Mouse (Mus musculus) gastrocnemius, postnatal 14 days (tissue): ENCODE measurements around the gene Tnip1. TPM values are rescaled to one million over a fixed set of nuclear protein-coding genes. Genes with fewer than 3 reads are reported as not detected.
A peak's percentile ranks its signal among the peaks of the same experiment; 100 is the strongest.

Source experiments
- DNase-seq: peaks from one replicate; pipeline ENCODE4 v3.0.0; 2021; ENCODE audit warnings: mixed read lengths
- intact Hi-C: fragments of 180-260 bp; cut with DNase I; formaldehyde crosslinking; loops from one replicate; pipeline ENCODE4 v1.15.1; 2025; ENCODE audit warnings: low total_unique reads
- total RNA-seq, 2 experiments: library from RNA; stranded (reverse); gene quantifications; 2 replicates each; pipeline ENCODE4 v1.2.3; 2021

The Tnip1 gene
- total RNA-seq, 2 experiments from 2014 or later = 28.8 to 31.1 TPM

GRCm38 (mm10) chr11:54920127-54920972, 42.4 kb downstream of the Tnip1 start:
- DNase-seq = no peak
- intact Hi-C loops = no loop called here

- intact Hi-C loops = no loop called here
- DNase-seq = no peak
Observed at GRCm38 (mm10) chr11:54918273-54918672, 44.4 kb downstream of the Tnip1 start.

DNA sequence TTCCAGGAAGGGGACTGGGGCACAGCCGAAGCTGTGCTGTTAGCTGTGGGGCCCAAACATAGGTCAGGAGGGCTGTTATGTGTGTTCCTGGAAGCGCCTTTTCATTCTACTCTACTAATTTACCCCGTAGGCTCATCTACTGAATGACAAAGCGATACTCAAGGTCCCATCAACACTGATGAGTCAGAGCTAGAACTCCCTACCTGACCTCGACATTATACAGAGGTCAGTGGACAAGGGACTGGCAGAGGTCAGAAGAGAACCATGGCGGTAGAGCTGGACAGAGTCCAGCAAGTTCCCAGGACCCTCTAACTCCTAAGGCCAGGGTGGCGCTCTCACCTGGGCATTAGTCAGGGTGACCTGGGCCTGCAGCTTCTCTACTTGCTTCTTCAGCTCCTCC, 45.3 kb downstream of the Tnip1 start:
- no peak for DNase-seq

DNA sequence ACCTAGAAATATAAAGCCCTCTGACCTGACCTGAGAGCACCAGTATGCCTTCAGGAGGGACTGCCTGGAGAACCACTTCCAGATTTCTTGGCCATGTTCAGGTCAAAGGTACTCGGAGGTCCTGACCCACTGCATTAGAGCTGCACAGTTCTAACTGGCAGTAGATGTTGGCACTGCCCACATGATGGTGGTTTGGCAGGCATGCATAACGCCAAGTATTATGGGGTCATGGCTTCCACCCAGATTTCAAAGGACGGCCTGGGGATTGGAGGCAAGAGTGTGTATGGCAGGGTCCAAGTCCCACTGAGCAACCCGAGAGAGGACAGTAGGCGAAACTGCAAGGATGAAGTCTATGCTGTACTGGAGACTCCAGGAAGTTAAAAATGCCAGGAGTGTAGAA, 48.9 kb downstream of the Tnip1 start:
- no peak for DNase-seq
- intact Hi-C loops = no loop called here

More for the DNA sequence above, 45.3 kb downstream of the Tnip1 start:
- intact Hi-C loops = no loop called here

DNA sequence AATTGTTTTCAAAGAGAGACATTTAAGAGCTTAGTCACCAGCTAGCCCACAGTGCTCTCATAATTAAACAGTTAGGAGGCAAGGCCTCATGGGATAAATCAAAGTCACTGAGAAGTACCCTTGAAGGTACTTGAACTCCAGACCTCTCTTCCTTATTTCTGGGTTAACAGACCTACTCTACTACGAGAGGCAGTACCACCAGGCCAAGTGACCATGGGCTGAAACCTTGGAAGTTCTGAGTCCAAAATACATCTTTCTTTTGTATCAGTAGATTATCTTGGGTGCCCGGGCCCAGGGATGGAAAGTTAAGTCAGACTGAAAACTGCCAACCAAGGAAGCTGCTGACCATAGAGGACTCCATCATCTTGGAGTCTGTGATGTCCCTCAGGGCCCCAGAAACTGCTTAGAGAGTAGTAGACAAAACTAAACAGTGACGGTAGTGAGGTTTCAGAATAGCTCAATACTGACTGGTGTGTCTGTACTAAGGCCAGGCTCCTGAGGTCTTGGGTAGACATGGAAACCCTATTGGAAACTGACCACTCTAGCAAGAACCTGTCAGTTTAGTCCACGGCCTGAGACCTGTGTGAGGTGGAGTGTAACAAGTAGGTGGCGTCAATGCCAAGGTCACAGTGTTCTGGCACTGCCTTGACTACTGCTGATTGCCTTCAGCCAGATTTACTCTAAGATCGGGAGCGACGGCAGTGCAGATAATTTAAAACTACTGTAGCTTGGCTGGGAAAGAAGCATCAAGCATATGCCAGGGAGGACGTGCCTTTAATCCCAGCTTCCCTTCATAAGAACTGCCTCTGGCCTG, 50.0 kb downstream of the Tnip1 start:
- intact Hi-C loops = no loop called here

GRCm38 (mm10) chr11:54911671-54912502, 50.8 kb downstream of the Tnip1 start:
- intact Hi-C loops = no loop called here
- no peak for DNase-seq

More for the DNA sequence above, 50.0 kb downstream of the Tnip1 start:
- DNase-seq = no peak

GRCm38 (mm10) chr11:54911201-54911600, 51.5 kb downstream of the Tnip1 start:
- no peak for DNase-seq
- intact Hi-C loops = no loop called here

GRCm38 (mm10) chr11:54910081-54910665, 52.5 kb downstream of the Tnip1 start:
- no peak for DNase-seq
- intact Hi-C loops = no loop called here

GRCm38 (mm10) chr11:54909273-54909672, 53.4 kb downstream of the Tnip1 start:
- DNase-seq = no peak
- intact Hi-C loops = no loop called here

DNA sequence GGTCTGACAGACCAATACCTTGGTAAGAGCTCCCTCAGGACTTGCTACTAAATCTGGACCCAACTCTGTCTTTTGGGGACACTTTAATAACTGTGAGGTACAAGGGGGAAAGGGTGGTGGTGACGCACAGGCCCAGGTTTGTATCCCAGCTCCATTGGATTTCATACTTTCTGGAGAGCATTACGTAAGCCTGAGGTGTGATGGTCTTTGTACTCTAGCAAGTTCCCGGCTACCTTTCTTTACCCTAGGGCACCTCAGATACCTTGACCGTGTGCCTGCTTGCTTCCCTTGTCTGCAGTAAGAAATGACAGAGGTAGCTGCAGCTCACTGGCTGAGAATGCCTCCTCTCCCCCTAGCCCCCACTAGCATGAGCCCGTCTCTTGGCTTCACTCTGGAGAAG, 55.5 kb downstream of the Tnip1 start:
- intact Hi-C loops = no loop called here
- no peak for DNase-seq

DNA sequence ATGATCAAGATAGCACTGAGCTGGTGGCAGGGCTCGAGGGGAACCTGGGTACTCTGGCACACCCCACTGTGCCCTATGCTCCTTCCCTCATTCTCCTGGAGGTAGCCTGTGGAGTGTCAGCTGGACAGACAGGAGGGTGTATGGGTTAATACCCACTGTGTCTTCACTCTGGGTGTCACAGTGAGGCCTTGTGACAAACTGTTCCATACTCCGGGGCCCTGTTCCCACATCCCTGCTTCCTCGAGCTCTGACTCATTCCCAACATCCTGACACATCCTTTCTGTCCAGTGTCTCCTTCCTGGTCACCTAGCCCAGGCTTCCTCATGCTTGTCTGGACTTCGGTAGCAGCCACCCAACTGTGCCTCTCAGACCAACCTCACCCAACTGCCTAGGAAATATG, 56.3 kb downstream of the Tnip1 start:
- intact Hi-C loops = no loop called here
- DNase-seq = no peak

GRCm38 (mm10) chr11:54905931-54906330, 56.8 kb downstream of the Tnip1 start:
- peak; percentile 54 for DNase-seq
- intact Hi-C loops = no loop called here

GRCm38 (mm10) chr11:54905086-54905485, 57.6 kb downstream of the Tnip1 start:
- intact Hi-C loops = no loop called here

GRCm38 (mm10) chr11:54903940-54904706, 58.6 kb downstream of the Tnip1 start:
- no peak for DNase-seq
- intact Hi-C loops = no loop called here

More at GRCm38 (mm10) chr11:54905086-54905485, 57.6 kb downstream of the Tnip1 start:
- no peak for DNase-seq

DNA sequence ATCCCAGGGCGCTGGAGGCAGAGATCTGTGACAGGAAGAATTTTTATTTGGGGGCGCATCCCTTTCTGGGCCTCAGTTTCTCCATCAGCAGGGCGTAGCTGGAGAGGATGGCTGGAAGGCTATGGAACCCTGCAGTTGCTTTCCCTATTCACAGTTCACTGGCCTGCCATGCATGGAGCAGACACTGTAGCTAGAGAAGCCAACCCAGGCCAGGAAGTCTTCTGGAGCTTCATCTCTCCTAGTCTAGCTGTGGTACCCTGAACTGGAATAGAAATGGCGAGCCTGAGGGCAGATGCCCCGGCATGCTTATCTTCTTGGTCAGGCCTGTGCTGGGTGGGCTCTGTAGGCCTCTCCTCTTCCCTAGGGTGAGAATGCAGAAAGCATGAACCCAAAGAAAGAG, 59.4 kb downstream of the Tnip1 start:
- no peak for DNase-seq
- intact Hi-C loops = no loop called here

GRCm38 (mm10) chr11:54902333-54903323, 60.1 kb downstream of the Tnip1 start, which contains the start of gene Gpx3:
TSS of gene Gpx3 (plus strand) at chr11:54902453.
- DNase-seq = peak; percentile 78
- intact Hi-C loops = no loop called here

DNA sequence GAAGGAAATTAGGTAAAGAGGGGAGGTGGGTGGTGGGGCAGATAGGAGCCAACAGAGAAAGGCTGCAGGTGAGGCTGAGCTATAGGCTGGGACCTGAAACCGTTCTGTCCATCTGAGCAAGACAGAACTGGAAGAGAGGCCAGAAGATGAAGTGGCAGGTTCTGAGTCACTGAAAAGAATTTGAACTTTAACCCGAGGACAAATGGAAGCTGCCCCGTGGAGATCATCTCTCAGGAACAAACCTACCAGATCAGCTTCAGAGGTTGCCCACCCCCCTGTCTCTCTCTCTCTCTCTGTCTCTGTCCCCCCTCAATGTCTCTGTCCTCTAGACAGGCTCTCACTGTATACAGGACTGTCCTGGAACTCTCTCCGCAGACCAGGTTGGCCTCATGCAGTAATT, 63.1 kb downstream of the Tnip1 start:
- intact Hi-C loops = no loop called here
- DNase-seq = no peak
